Mouse (Mus musculus): Measurements from ENCODE around the gene Ppp1r12b.

- TF ChIP-seq CTCF (IDR thresholded peaks at IDR 0.05; ENCODE audit: low read depth, low read length) (no peak), POLR2A (IDR thresholded peaks at IDR 0.05; ENCODE audit: extremely low read depth, insufficient read depth, low read length) (peak; percentile 45; the same call in 1 of the 2 replicates)
Measured at GRCm38 (mm10) chr1:134962053-134962803, 6.5 kb upstream of the Ppp1r12b start, which contains the start of gene Ube2t.

Measured in liver, adult 2 months (tissue).